Mouse (Mus musculus) left cerebral cortex, postnatal 10 days (tissue): ENCODE results near the gene Cdc37. TPM values are rescaled to one million over a fixed set of nuclear protein-coding genes. Genes with fewer than 3 reads are reported as not detected.
A peak's percentile ranks its signal among the peaks of the same experiment; 100 is the strongest.

ENCODE experiments used
- DNase-seq, 2 experiments: peaks; one replicate each; pipeline ENCODE4 v3.0.0; 2021 to 2022; ENCODE audit warnings: low spot score in 2 of 2, mixed read lengths in 1 of 2; ENCODE audit errors: extremely low spot score in 1 of 2
- intact Hi-C: fragments of 180-260 bp; cut with DNase I; formaldehyde crosslinking; loops from one replicate; pipeline ENCODE4 v1.15.1; 2025
- total RNA-seq, 2 experiments: library from RNA; stranded (reverse); gene quantifications; 2 replicates each; pipeline ENCODE4 v1.2.3; 2021

The Cdc37 gene
- total RNA-seq, 2 experiments from 2014 or later, result 127 to 129 TPM

- no peak for DNase-seq
- intact Hi-C loops, result no loop called here
Observed at GRCm38 (mm10) chr9:21115105-21115504, 34.7 kb downstream of the Cdc37 start.

- intact Hi-C loops, result no loop called here
- no peak for DNase-seq
Observed at GRCm38 (mm10) chr9:21114190-21114589, 35.6 kb downstream of the Cdc37 start.

GRCm38 (mm10) chr9:21113751-21114150 is 36.0 kb downstream of the Cdc37 start:
- no peak for DNase-seq
- intact Hi-C loops, result no loop called here

GRCm38 (mm10) chr9:21107607-21108237 is 42.1 kb downstream of the Cdc37 start:
- no peak for DNase-seq
- intact Hi-C loops, result no loop called here

GRCm38 (mm10) chr9:21105760-21106564 is 43.8 kb downstream of the Cdc37 start:
- intact Hi-C loops, result no loop called here
- DNase-seq, result no peak

GRCm38 (mm10) chr9:21104814-21105213 is 45.0 kb downstream of the Cdc37 start:
- DNase-seq, result no peak
- intact Hi-C loops, result no loop called here

GRCm38 (mm10) chr9:21102076-21102475 is 47.7 kb downstream of the Cdc37 start:
- intact Hi-C loops, result no loop called here
- DNase-seq, result no peak

- DNase-seq, result no peak
Observed at GRCm38 (mm10) chr9:21100447-21101161, 49.2 kb downstream of the Cdc37 start.

GRCm38 (mm10) chr9:21097793-21098192 is 52.0 kb downstream of the Cdc37 start:
- no peak for DNase-seq
- intact Hi-C loops, result no loop called here

More at GRCm38 (mm10) chr9:21100447-21101161, 49.2 kb downstream of the Cdc37 start:
- intact Hi-C loops, result no loop called here

GRCm38 (mm10) chr9:21095958-21096357 is 53.8 kb downstream of the Cdc37 start:
- intact Hi-C loops, result no loop called here
- DNase-seq, result no peak

- DNase-seq, result no peak
- intact Hi-C loops, result loop anchor here (5.0 kb wide), 1 partner anchor 39 kb away; the partner anchor contains the start of gene Tyk2
Observed at GRCm38 (mm10) chr9:21093423-21093822, 56.4 kb downstream of the Cdc37 start.

- DNase-seq, result peak; percentile 97 to 99
- intact Hi-C loops, result loop anchor here (5.0 kb wide), 1 partner anchor 40 kb away; the partner anchor contains the start of gene Tyk2
Observed at GRCm38 (mm10) chr9:21091707-21092320, 58.0 kb downstream of the Cdc37 start, which contains the start of the genes Gm38431 and Raver1. Gene Gm38431, minus strand, starts transcription at chr9:21091997. Gene Raver1, minus strand, starts transcription at chr9:21092008.

- intact Hi-C loops, result loop anchor here (5.0 kb wide), 1 partner anchor 41 kb away; the partner anchor contains the start of gene Tyk2
- DNase-seq, result no peak
Observed at GRCm38 (mm10) chr9:21090972-21091706, 58.6 kb downstream of the Cdc37 start.

GRCm38 (mm10) chr9:21090537-21090936 is 59.2 kb downstream of the Cdc37 start:
- intact Hi-C loops, result loop anchor here (5.0 kb wide), 1 partner anchor 42 kb away; the partner anchor contains the start of gene Tyk2
- DNase-seq, result no peak

GRCm38 (mm10) chr9:21083324-21083723 is 66.5 kb downstream of the Cdc37 start:
- no peak for DNase-seq
- intact Hi-C loops, result no loop called here
